Mouse (Mus musculus): ENCODE measurements around the gene Try4. TPM values are rescaled to one million over a fixed set of nuclear protein-coding genes. Genes with fewer than 3 reads are reported as not detected.
"Not testable (repeated sequence)": the region's sequence is repeated elsewhere in the genome, so short reads cannot be mapped to it uniquely, and the experiment has no call there.

Gene Try4
- polyA plus RNA-seq (2015; fragmentation: Nextera tagmentation; extraction: Ambion mirVana) = not detected in 2 replicates

- Histone ChIP-seq H3K4me1 (ENCODE audit: control insufficient read depth, insufficient read depth, low read length) (no peaks in the 10 kb centered on the region), H3K36me3 (ENCODE audit: control insufficient read depth, insufficient read depth, low read length) (no peaks in the 10 kb centered on the region), H3K4me2 (ENCODE audit: low read length) (no peak within 1 kb of the TSS), H3K27me3 (ENCODE audit: control insufficient read depth, insufficient read depth, low read depth, low read length) (no peaks in the 10 kb centered on the region), H3K9me3 (replicated peaks; ENCODE audit: control insufficient read depth, low read length, poor library complexity, severe bottlenecking) (no peaks in the 10 kb centered on the region), H3K9ac (ENCODE audit: low read depth, low read length) (no peak within 1 kb of the TSS), H3K27ac (ENCODE audit: low read length) (no peak within 1 kb of the TSS), H3K4me3 (ENCODE audit: low read depth, low read length) (no peak within 1 kb of the TSS)
- WGBS = 92% methylated on average over 1 of the region's 1 CpGs
- ATAC-seq = no peak
Observed at GRCm38 (mm10) chr6:41301969-41302368, at the start of gene Try4. TSS of gene Try4 (plus strand) at chr6:41302269.

GRCm38 (mm10) chr6:41253314-41253713 lies 48.8 kb upstream of the Try4 start:
- not testable (repeated sequence) for H3K4me3 ChIP-seq (ENCODE audit: low read depth, low read length); H3K4me2 ChIP-seq (ENCODE audit: low read length); ATAC-seq; H3K4me1 ChIP-seq (ENCODE audit: control insufficient read depth, insufficient read depth, low read length); H3K9me3 ChIP-seq (replicated peaks; ENCODE audit: control insufficient read depth, low read length, poor library complexity, severe bottlenecking); H3K27ac ChIP-seq (ENCODE audit: low read length); H3K36me3 ChIP-seq (ENCODE audit: control insufficient read depth, insufficient read depth, low read length); H3K9ac ChIP-seq (ENCODE audit: low read depth, low read length); H3K27me3 ChIP-seq (ENCODE audit: control insufficient read depth, insufficient read depth, low read depth, low read length)
- WGBS = 89% methylated on average over 9 of the region's 9 CpGs

GRCm38 (mm10) chr6:41256424-41256823 lies 45.6 kb upstream of the Try4 start:
- 87% methylated on average over 2 of the region's 2 CpGs for WGBS
- ATAC-seq = no peak

GRCm38 (mm10) chr6:41257432-41257831 lies 44.6 kb upstream of the Try4 start:
- 88% methylated on average over 3 of the region's 3 CpGs for WGBS
- Histone ChIP-seq H3K36me3 (ENCODE audit: control insufficient read depth, insufficient read depth, low read length) (no peaks in the 10 kb centered on the region), H3K4me3 (ENCODE audit: low read depth, low read length) (no peak overlapping the region), H3K27me3 (ENCODE audit: control insufficient read depth, insufficient read depth, low read depth, low read length) (no peaks in the 10 kb centered on the region), H3K27ac (ENCODE audit: low read length) (no peak overlapping the region), H3K4me1 (ENCODE audit: control insufficient read depth, insufficient read depth, low read length) (no peaks in the 10 kb centered on the region), H3K9ac (ENCODE audit: low read depth, low read length) (no peak overlapping the region), H3K4me2 (ENCODE audit: low read length) (no peak overlapping the region), H3K9me3 (replicated peaks; ENCODE audit: control insufficient read depth, low read length, poor library complexity, severe bottlenecking) (no peaks in the 10 kb centered on the region)
- ATAC-seq = no peak

More at GRCm38 (mm10) chr6:41256424-41256823, 45.6 kb upstream of the Try4 start:
- H3K4me1 ChIP-seq (ENCODE audit: control insufficient read depth, insufficient read depth, low read length) = no peaks in the 10 kb centered on the region
- H3K27me3 ChIP-seq (ENCODE audit: control insufficient read depth, insufficient read depth, low read depth, low read length) = no peaks in the 10 kb centered on the region
- no peak overlapping the region for H3K9ac ChIP-seq (ENCODE audit: low read depth, low read length)
- H3K4me3 ChIP-seq (ENCODE audit: low read depth, low read length) = no peak overlapping the region
- no peak overlapping the region for H3K4me2 ChIP-seq (ENCODE audit: low read length)
- no peak overlapping the region for H3K27ac ChIP-seq (ENCODE audit: low read length)
- H3K9me3 ChIP-seq (replicated peaks; ENCODE audit: control insufficient read depth, low read length, poor library complexity, severe bottlenecking) = no peaks in the 10 kb centered on the region
- H3K36me3 ChIP-seq (ENCODE audit: control insufficient read depth, insufficient read depth, low read length) = no peaks in the 10 kb centered on the region

- Histone ChIP-seq H3K4me1 (ENCODE audit: control insufficient read depth, insufficient read depth, low read length) (no peaks in the 10 kb centered on the region), H3K36me3 (ENCODE audit: control insufficient read depth, insufficient read depth, low read length) (no peaks in the 10 kb centered on the region), H3K27me3 (ENCODE audit: control insufficient read depth, insufficient read depth, low read depth, low read length) (no peaks in the 10 kb centered on the region), H3K9me3 (replicated peaks; ENCODE audit: control insufficient read depth, low read length, poor library complexity, severe bottlenecking) (no peaks in the 10 kb centered on the region), H3K4me3 (ENCODE audit: low read depth, low read length) (no peak overlapping the region), H3K9ac (ENCODE audit: low read depth, low read length) (no peak overlapping the region), H3K27ac (ENCODE audit: low read length) (no peak overlapping the region), H3K4me2 (ENCODE audit: low read length) (no peak overlapping the region)
- 33% methylated on average over 3 of the region's 3 CpGs for WGBS
- ATAC-seq = no peak
Observed at GRCm38 (mm10) chr6:41262796-41263195, 39.3 kb upstream of the Try4 start.

- WGBS = 88% methylated on average over 6 of the region's 6 CpGs
Observed at GRCm38 (mm10) chr6:41266140-41266539, 35.9 kb upstream of the Try4 start.

GRCm38 (mm10) chr6:41298255-41298654 lies 3.8 kb upstream of the Try4 start:
- Histone ChIP-seq H3K4me3 (ENCODE audit: low read depth, low read length) (no peak overlapping the region), H3K4me1 (ENCODE audit: control insufficient read depth, insufficient read depth, low read length) (no peaks in the 10 kb centered on the region), H3K36me3 (ENCODE audit: control insufficient read depth, insufficient read depth, low read length) (no peaks in the 10 kb centered on the region), H3K4me2 (ENCODE audit: low read length) (no peak overlapping the region), H3K9ac (ENCODE audit: low read depth, low read length) (no peak overlapping the region), H3K27ac (ENCODE audit: low read length) (no peak overlapping the region), H3K9me3 (replicated peaks; ENCODE audit: control insufficient read depth, low read length, poor library complexity, severe bottlenecking) (no peaks in the 10 kb centered on the region), H3K27me3 (ENCODE audit: control insufficient read depth, insufficient read depth, low read depth, low read length) (no peaks in the 10 kb centered on the region)
- no peak for ATAC-seq
- 8% methylated on average over 1 of the region's 1 CpGs for WGBS

More at GRCm38 (mm10) chr6:41266140-41266539, 35.9 kb upstream of the Try4 start:
- ATAC-seq = no peak
- Histone ChIP-seq H3K36me3 (ENCODE audit: control insufficient read depth, insufficient read depth, low read length) (no peaks in the 10 kb centered on the region), H3K27me3 (ENCODE audit: control insufficient read depth, insufficient read depth, low read depth, low read length) (no peaks in the 10 kb centered on the region), H3K4me2 (ENCODE audit: low read length) (no peak overlapping the region), H3K9me3 (replicated peaks; ENCODE audit: control insufficient read depth, low read length, poor library complexity, severe bottlenecking) (no peaks in the 10 kb centered on the region), H3K4me1 (ENCODE audit: control insufficient read depth, insufficient read depth, low read length) (no peaks in the 10 kb centered on the region), H3K27ac (ENCODE audit: low read length) (no peak overlapping the region), H3K9ac (ENCODE audit: low read depth, low read length) (no peak overlapping the region), H3K4me3 (ENCODE audit: low read depth, low read length) (no peak overlapping the region)

- not testable (repeated sequence) for H3K9me3 ChIP-seq (replicated peaks; ENCODE audit: control insufficient read depth, low read length, poor library complexity, severe bottlenecking); ATAC-seq; H3K4me1 ChIP-seq (ENCODE audit: control insufficient read depth, insufficient read depth, low read length); H3K9ac ChIP-seq (ENCODE audit: low read depth, low read length); H3K36me3 ChIP-seq (ENCODE audit: control insufficient read depth, insufficient read depth, low read length); H3K4me2 ChIP-seq (ENCODE audit: low read length); H3K27me3 ChIP-seq (ENCODE audit: control insufficient read depth, insufficient read depth, low read depth, low read length); H3K4me3 ChIP-seq (ENCODE audit: low read depth, low read length); H3K27ac ChIP-seq (ENCODE audit: low read length)
- 72% methylated on average over 3 of the region's 3 CpGs for WGBS
Observed at GRCm38 (mm10) chr6:41316741-41317140, 14.7 kb downstream of the Try4 start, which contains the start of gene Try5. TSS of gene Try5 (minus strand) at chr6:41316841.

- no peak for ATAC-seq
- no peak within 1 kb of the TSS for H3K9ac ChIP-seq (ENCODE audit: low read depth, low read length)
- no peak within 1 kb of the TSS for H3K27ac ChIP-seq (ENCODE audit: low read length)
Observed at GRCm38 (mm10) chr6:41353932-41354331, 51.9 kb downstream of the Try4 start, which contains the start of gene Try10. TSS of gene Try10 (plus strand) at chr6:41354105.

More at GRCm38 (mm10) chr6:41353932-41354331, 51.9 kb downstream of the Try4 start, which contains the start of gene Try10:
- H3K4me3 ChIP-seq (ENCODE audit: low read depth, low read length) = no peak within 1 kb of the TSS
- H3K9me3 ChIP-seq (replicated peaks; ENCODE audit: control insufficient read depth, low read length, poor library complexity, severe bottlenecking) = no peaks in the 10 kb centered on the region
- H3K4me2 ChIP-seq (ENCODE audit: low read length) = no peak within 1 kb of the TSS
- 84% methylated on average over 2 of the region's 2 CpGs for WGBS
- no peaks in the 10 kb centered on the region for H3K27me3 ChIP-seq (ENCODE audit: control insufficient read depth, insufficient read depth, low read depth, low read length)
- no peaks in the 10 kb centered on the region for H3K4me1 ChIP-seq (ENCODE audit: control insufficient read depth, insufficient read depth, low read length)
- no peaks in the 10 kb centered on the region for H3K36me3 ChIP-seq (ENCODE audit: control insufficient read depth, insufficient read depth, low read length)
